Mouse (Mus musculus) left cerebral cortex, adult 2 months (tissue): ENCODE measurements around the gene Ccdc88c. TPM values are rescaled to one million over a fixed set of nuclear protein-coding genes. Genes with fewer than 3 reads are reported as not detected.

ENCODE experiments used
- DNase-seq, 2 experiments: peaks; one replicate each; pipeline ENCODE4 v3.0.0; 2021 to 2022; ENCODE audit warnings: low spot score in 2 of 2, mixed read lengths in 1 of 2; ENCODE audit errors: extremely low spot score in 1 of 2
- H3K27ac ChIP-seq: fragments of 200-600 bp; 2 replicates; pipeline ENCODE4 v1.8.1; 2022
- H3K4me3 ChIP-seq: fragments of 200-600 bp; 2 replicates; pipeline ENCODE4 v1.8.1; 2022
- CTCF ChIP-seq: fragments of 200-600 bp; IDR thresholded peaks from 2 replicates; pipeline ENCODE4 v1.8.1; 2022; ENCODE audit warnings: antibody characterized with exemption, mild to moderate bottlenecking, moderate library complexity
- intact Hi-C: fragments of 180-260 bp; cut with DNase I; formaldehyde crosslinking; loops from one replicate; pipeline ENCODE4 v1.15.1; 2025
- total RNA-seq, 2 experiments: library from RNA; stranded (reverse); gene quantifications; 2 replicates each; pipeline ENCODE4 v1.2.3; 2021

Ccdc88c gene
- total RNA-seq, 2 experiments from 2014 or later: 23.2 to 30.1 TPM

DNA sequence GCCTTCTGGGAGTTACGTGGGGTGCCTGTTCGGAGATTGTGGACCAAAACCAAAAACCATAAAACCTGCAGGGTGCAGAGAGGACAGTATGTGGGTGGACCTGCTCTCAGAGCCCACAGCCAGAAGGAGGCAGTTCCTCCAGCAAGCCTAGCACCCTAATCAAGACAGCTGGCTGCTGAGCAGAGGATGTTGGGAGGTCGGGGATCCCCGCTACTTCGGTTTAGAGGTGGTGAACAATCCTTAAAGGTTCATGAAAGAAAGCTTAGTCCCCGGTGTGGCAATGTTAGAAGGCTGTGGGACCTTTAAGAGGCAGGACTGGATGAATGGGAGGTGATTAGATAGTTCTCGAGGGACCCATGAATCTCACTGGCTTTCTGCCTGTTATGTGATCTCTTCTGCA, 36.4 kb downstream of the Ccdc88c start:
- intact Hi-C loops: no loop called here
- no peak for DNase-seq
- TF ChIP-seq CTCF: no peak

DNA sequence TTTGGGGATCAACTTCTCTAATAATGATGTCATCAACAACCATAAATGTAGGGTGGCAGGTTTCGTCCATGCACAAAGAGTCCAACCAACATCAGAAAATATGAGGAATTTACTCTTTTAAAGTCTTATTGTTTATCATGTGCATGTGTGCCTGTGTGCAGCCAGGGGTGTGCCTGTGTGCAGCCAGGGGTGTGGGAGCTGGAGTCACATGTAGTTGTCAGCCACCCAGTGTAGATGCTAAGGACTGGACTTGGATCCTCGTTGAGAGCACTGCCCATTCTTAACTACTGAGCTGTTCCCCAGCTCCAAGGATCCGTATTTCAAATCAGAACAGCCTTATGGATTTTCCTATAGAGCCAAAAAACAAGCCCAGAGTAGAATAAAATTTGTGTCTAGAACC, 37.7 kb downstream of the Ccdc88c start:
- Histone ChIP-seq H3K4me3 (no peak overlapping the region), H3K27ac (no peak overlapping the region)
- DNase-seq: no peak
- intact Hi-C loops: no loop called here
- TF ChIP-seq CTCF: no peak

More for the DNA sequence above, 36.4 kb downstream of the Ccdc88c start:
- no peak overlapping the region for H3K27ac ChIP-seq
- H3K4me3 ChIP-seq: no peak overlapping the region

DNA sequence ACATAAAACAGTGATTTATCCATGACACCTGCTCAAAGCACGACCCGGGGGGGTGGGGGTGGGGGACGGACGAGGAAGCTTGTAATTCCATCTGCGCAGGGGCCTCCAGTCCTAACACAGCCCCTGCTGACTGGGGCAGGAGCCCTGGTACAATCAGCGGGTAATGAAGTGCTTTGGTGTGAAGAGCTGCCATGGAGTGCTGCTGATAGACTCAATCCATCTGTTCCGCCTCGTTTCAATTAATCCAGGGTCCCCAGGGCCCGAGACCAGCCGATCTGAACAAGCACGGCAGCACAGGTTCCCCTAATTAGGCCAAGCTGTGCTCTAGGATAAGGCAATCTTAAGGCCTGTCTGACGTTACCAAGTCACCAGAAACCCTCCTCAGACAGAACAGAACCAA, 38.6 kb downstream of the Ccdc88c start:
- intact Hi-C loops: no loop called here
- Histone ChIP-seq H3K4me3 (no peak overlapping the region), H3K27ac (0 out of 2 replicates have a peak overlapping the region, but pooled peaks have one; percentile 24)
- DNase-seq: no peak
- no peak for TF ChIP-seq CTCF

DNA sequence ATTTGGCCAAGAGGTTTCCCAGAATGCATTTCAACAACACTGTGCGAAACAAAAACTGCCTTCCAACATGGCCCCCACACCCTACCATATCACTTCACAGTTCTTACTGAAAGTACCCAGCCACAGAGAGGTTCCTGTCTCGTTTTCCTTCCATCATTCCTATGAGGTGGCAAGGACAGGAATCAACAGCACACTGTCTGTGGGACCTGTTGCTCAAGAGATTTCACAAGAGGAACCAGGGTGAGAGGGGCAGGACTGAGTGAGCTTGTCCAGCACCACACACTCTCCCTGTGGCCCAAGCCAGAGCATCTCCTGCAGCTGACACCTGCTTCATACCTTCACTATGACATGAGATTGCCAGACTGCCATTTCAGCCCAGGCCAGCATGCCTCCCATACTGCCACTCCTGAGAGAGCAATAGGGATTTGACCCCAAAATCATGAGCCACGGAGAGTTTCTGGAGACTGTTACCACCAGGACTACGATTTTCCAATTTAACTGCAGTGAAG, 39.0 kb downstream of the Ccdc88c start:
- Histone ChIP-seq H3K4me3 (no peak overlapping the region), H3K27ac (peak overlapping the region; percentile 87)
- no peak for TF ChIP-seq CTCF
- intact Hi-C loops: loop anchor here (2.0 kb wide), 1 partner anchor 37 kb away; no protein-coding TSS in a partner anchor
- no peak for DNase-seq

DNA sequence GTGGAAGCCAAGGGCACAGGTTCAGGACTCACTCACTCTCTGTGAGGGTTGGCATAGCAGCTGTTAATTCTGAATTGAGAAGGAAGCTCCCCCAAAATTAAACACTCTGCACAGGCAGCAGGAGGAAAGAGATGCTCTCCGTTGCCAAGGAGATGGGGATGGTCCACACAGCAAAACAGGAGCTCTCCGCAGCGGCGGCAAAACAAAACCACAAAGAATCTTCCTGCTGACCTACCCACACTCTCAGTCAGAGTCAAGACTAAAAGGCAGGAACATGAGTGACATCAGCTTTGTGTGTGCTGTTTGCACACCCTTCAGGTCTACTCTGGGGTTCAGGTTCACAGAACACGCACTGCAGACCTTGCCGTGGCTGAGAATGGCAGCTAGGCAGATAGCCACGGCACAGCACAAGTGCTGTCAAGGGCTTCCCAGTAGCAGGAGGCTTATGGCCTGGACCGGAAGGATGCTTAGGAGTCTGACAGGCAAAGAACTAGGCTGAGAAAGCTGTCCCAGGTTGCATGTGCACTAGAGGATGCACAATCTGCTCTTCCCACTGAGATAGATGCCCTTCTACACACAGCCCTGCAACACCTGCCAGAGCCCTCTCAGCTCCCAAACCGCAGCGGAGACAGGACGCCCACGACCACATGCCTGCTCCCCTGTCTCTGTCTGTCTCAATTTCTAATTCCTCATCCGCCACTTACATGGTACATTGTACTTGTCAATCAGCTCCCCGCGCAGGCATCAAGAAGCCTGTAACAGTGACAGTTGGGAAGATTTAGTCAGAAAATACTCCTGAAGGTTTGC, 40.3 kb downstream of the Ccdc88c start:
- DNase-seq: peak; percentile 51 to 62
- Histone ChIP-seq H3K27ac (peak overlapping the region; percentile 87), H3K4me3 (no peak overlapping the region)
- TF ChIP-seq CTCF: no peak
- intact Hi-C loops: loop anchor here (2.0 kb wide), 1 partner anchor 38 kb away; no protein-coding TSS in a partner anchor

DNA sequence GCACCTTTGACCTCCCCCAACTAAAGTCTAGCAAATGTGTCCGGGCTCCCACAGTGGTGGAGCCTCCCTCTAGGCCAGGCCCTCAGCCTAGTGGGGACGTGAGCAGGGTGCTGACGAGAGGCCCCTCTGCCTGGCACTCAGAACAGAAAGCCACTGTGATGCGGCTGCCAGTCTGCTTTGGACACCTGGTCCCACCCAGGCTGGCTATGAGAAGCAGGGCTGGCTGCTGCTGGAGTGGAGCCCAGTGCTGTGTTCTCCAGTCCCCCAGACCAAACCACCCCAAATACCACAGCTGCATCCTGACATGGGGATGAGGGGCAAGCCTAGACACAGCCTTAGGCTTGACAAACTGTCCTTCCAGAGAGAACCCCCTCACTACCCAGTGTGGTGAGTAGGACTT, 42.4 kb downstream of the Ccdc88c start:
- intact Hi-C loops: no loop called here
- Histone ChIP-seq H3K4me3 (no peak overlapping the region), H3K27ac (peak overlapping the region; percentile 69)
- no peak for TF ChIP-seq CTCF
- peak in 1 of 2 experiments; percentile 46 for DNase-seq

DNA sequence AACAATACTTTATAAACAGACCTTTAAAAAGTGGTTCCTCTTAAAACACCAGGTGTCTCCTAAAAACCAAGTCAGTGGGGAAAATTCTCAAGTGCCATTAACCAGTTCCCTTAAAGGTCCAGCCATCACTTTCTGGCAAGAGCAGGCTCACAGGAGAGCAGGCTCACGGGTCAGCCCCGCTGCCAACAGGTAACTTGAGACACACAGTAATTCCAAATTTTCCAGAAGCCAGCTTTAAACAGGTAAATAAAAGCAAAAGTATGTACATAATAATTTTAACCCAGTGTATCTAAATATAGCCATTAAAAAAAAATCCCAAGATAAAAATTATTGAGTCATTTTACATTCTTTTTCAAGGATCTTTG, 43.1 kb downstream of the Ccdc88c start:
- DNase-seq: no peak
- Histone ChIP-seq H3K4me3 (no peak overlapping the region), H3K27ac (peak overlapping the region; percentile 69; the same call in 1 of the 2 replicates)
- intact Hi-C loops: no loop called here
- TF ChIP-seq CTCF: no peak

DNA sequence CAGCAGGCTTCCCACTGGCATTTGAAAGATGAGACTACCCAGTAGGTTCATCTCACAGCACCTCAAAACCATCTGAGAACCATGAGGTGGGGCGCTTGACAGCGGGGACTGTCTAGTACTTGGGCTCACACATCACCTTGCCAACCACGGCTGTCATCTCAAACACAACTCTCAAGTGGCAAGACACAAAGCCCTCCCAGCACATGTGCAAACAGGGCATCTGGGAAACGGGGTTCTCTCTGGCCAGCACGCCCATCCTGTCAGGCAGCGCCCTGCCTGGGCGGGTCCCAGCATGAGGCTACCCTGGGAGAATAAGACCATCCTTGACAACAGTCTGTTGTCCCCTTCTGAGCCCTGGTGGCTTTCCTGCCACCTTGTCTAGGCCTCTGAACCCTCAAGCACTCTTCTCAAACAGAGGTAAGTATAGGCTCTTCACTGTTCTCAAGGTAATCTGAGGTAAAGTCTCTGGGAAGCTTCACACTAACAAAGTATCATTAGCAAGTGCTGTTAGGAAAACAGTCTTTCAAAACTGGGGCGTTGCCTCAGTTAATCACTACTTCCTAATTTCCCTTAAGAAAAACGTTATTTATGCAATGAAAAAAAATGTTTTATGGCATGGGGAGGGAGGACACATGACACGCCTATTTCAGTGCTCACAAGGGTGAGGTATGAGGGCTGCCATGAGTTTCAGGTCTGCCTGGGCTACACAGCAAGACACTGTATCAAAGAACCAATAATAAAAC, 43.6 kb downstream of the Ccdc88c start:
- no peak for DNase-seq
- intact Hi-C loops: no loop called here
- H3K27ac ChIP-seq: peak overlapping the region; percentile 69; the same call in 1 of the 2 replicates
- H3K4me3 ChIP-seq: no peak overlapping the region
- no peak for TF ChIP-seq CTCF

DNA sequence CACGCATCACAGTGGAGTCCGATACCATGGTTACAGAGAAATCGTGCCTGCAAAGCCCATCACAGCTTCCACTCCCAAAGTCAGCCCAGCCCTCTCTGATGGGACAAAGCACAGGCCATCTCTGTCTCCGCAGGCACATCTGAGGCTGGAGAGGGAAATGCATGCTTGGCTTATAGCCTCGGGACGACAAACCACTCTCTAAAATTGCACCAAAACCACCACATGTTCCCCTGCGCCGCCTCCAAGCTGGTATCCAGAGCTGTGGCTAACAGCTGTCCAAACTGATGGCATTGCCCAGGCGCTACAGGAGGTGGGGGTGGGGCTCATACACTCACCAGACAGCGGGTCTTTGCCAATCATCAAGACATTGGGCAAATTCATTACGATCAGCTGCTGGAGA, 45.3 kb downstream of the Ccdc88c start:
- TF ChIP-seq CTCF: no peak
- Histone ChIP-seq H3K27ac (0 out of 2 replicates have a peak overlapping the region, but pooled peaks have one; percentile 18), H3K4me3 (no peak overlapping the region)
- no peak for DNase-seq
- intact Hi-C loops: no loop called here

DNA sequence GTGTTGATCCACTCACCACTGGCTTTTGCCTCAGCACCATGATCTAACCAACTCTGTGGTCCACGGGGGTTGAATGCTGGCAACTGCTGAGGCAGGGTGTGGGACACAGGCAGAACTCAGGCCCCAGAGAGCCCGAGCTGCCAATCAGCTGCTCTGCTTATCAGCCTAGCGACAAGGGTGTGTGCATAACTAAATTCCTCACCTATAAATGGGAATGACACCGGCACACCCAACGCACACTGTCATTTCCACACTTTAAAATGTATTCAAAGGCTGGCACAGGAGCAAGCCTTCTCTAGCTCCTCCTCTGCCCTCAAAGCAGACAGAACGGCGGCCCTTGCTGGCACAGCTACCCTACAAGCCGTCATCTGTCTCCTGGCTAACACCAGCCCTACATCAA, 46.6 kb downstream of the Ccdc88c start:
- no peak overlapping the region for H3K4me3 ChIP-seq
- intact Hi-C loops: no loop called here
- no peak for TF ChIP-seq CTCF
- no peak for DNase-seq
- peak overlapping the region; percentile 11; the same call in 1 of the 2 replicates for H3K27ac ChIP-seq

DNA sequence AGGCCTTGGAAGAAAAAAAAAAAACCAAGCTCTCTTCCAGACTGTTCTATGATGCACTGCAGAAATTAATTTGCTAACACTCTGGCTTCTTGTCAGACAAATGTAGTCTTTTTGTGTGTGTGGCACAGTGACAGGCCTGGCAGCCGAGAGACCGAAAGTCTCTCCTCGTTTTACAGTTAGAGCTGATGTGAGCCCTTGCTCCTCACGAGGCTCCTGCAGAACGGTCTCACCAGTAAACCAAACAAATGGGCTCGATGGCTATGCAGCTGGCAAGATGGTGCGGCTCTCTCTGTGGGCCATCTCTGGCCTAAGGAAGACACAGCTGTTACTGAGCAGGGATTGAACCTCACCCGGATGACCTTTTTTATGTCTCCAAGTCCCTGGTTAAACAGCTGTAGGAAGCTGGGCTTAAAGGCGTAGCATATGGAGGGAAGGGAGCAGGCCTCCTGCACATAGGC, 48.3 kb downstream of the Ccdc88c start:
- DNase-seq: no peak
- H3K27ac ChIP-seq: peak overlapping the region; percentile 47
- no peak overlapping the region for H3K4me3 ChIP-seq
- TF ChIP-seq CTCF: no peak
- intact Hi-C loops: no loop called here

DNA sequence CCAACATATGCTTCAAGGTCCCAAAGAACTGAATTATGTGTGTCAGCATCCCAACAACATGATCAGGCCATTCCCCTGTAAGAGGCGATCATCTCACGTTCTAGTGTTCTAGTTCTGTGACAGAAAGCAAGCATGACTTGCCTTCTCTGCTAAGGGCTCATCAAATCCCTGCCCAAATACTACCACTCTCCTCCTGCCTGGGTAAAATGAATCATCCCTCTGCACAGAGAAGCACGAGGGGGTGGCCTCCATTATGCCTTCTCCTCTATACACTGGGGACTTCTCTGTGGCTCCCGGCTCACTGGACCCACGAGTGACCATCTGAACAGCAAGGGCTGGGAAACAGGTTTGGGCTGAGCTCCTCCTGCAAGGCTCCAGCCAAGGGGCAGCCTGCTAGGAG, 49.2 kb downstream of the Ccdc88c start:
- Histone ChIP-seq H3K4me3 (no peak overlapping the region), H3K27ac (peak overlapping the region; percentile 71)
- DNase-seq: no peak
- TF ChIP-seq CTCF: no peak
- intact Hi-C loops: no loop called here
